Mouse (Mus musculus) spleen, adult 2 months (tissue): ENCODE results near the gene Ctxn2.
"Not testable (repeated sequence)": the region's sequence is repeated elsewhere in the genome, so short reads cannot be mapped to it uniquely, and the experiment has no call there.

Experiments
- CTCF ChIP-seq: fragments of 200-500 bp; IDR thresholded peaks from 2 replicates; pipeline ENCODE4 v1.5.1; 2011; ENCODE audit warnings: mild to moderate bottlenecking, inconsistent platforms; ENCODE audit not compliant: insufficient read depth, insufficient read length, insufficient replicate concordance; ENCODE audit errors: extremely low read depth
- POLR2A ChIP-seq: fragments of 200-500 bp; IDR thresholded peaks from 2 replicates; pipeline ENCODE4 v1.6.1; 2011; ENCODE audit warnings: low read depth, low read length, inconsistent platforms

DNA sequence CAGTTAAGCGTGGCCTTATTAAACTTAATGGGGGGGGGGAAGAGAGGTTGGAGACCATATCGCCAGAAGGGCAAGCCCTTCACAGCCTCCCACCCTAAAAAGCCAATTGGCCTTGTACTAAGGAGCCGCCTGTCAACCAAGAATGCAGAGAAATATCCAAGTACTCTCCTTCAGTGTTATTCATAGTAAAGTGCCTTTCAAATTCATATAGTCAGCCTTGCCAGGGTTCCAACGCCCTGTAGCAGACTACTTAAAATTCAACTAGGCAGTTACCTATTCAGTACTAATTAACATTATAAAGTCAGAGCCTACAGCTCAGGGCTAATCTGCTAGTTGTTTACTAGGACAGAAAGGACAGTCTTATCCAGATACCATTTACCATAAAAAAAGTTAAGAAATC lies 30.0 kb upstream of the Ctxn2 start:
- TF ChIP-seq CTCF, POLR2A: not testable (repeated sequence)
